Mouse (Mus musculus) kidney, adult 2 months (tissue): ENCODE data around the gene Tent5c.

Experiments
- CTCF ChIP-seq: fragments of 200-500 bp; conservative IDR thresholded peaks from 2 replicates; pipeline ENCODE4 v1.5.1; 2011; ENCODE audit warnings: low read depth, mild to moderate bottlenecking, control low read depth, low read length, moderate library complexity, mixed read lengths; ENCODE audit not compliant: insufficient read depth, insufficient read length
- POLR2A ChIP-seq: fragments of 200-500 bp; IDR thresholded peaks from one replicate; pipeline ENCODE4 v1.6.1; 2011; ENCODE audit warnings: low read depth, low read length, control low read depth

DNA sequence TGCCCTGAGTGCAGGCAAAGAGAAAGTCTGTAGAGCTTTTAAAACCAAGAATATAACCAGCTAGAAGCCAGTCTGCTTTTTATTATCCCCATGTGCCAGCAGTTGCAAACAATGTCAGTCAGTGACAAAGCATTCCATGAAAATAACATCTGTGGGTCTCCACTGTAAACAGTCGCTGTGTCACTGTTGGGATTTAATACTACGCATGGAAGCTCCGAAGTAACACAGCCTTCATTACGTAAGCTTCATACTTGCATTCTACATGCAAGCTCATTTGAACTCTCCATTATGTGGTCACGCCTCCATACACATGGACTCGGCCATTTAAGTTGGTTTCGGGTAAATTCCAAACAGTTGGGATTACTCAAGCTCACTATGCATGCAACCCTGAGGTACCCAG, 77.2 kb downstream of the Tent5c start:
- TF ChIP-seq POLR2A (no peak), CTCF (no peak)
